Mouse (Mus musculus) G1E-ER4 (cell line): ENCODE results near the gene Psg16. TPM values are rescaled to one million over a fixed set of nuclear protein-coding genes. Genes with fewer than 3 reads are reported as not detected.
A peak's percentile ranks its signal among the peaks of the same experiment; 100 is the strongest.

Experiments used
- GATA1 ChIP-seq: IDR thresholded peaks from one replicate; pipeline ENCODE4 v1.8.0; 2012; ENCODE audit warnings: low read length, inconsistent platforms
- polyA plus RNA-seq: library from polyadenylated mRNA; stranded (reverse); fragments of >175 nt; gene quantifications from 2 replicates; pipeline ENCODE4 v1.2.3, GENCODE M21; 2012

The Psg16 gene
- polyA plus RNA-seq, 1 experiment = not detected

- TF ChIP-seq GATA1 = no peak
These were observed 11.5 kb upstream of the Psg16 start, which contains the start of gene Hif3a for GRCm38 (mm10) chr7:17062389-17062788. Hif3a (minus strand) TSS chr7:17062427.

- no peak for TF ChIP-seq GATA1
These were observed 11.0 kb upstream of the Psg16 start for GRCm38 (mm10) chr7:17062845-17063244.

DNA sequence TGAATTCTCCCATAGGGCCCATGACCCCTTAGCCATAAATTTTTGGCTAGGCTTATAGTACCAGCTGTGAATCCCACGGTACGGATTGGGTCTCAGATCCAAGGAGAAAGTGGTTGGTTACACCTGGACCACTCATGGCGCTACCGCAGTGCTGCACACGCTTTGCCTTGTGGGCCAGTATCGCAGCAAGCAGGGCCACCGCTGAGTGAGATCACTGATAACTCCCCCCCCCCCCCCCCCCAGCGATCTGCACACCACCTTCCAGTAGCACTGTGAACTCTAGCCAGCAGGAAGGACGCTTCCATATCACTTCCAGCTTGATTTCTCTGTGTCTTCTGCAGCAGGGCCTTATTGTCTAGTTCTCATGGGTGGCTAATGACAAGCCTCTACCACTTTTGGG, 8.2 kb upstream of the Psg16 start:
- TF ChIP-seq GATA1 = peak; percentile 23

DNA sequence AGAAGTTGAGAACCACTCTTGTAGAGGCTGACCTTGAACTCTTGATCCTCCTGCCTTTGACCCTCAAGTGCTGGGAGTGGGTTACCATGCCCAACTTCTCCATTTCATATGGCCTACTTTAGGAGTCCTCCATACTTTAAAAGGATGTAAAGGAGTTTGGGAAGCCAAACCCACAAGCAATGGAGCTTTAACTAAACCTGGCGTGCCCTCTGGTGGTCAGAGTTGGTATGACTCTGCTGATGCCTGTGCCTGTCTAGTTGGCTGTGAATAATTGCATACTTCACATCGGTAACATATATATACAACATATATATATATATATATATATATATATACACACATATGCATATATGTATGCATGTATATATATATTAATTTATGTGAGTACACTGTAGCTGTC, 7.4 kb upstream of the Psg16 start:
- no peak for TF ChIP-seq GATA1

DNA sequence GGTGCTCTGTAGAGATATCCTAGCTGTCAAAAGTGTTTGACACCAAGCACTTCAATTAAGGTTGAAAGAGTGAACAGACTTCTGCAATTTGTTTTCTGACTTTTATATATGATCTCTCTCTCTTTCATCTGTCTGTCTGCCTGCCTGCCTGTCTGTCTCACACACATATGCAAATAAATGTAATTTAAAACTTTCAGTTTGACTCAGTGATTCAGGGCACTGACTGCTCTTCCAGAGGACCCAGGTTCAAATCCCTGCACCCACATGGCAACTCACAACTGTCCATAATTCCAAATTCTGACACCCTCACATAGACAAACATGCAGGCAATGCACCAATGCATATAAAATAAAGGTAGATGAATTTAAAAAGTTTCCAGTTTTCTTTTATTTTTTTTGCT, 6.8 kb upstream of the Psg16 start:
- no peak for TF ChIP-seq GATA1

- no peak for TF ChIP-seq GATA1
These were observed 332 bp upstream of the Psg16 start for GRCm38 (mm10) chr7:17073513-17073903.

- no peak for TF ChIP-seq GATA1
These were observed 2.7 kb downstream of the Psg16 start for GRCm38 (mm10) chr7:17076542-17076941.

DNA sequence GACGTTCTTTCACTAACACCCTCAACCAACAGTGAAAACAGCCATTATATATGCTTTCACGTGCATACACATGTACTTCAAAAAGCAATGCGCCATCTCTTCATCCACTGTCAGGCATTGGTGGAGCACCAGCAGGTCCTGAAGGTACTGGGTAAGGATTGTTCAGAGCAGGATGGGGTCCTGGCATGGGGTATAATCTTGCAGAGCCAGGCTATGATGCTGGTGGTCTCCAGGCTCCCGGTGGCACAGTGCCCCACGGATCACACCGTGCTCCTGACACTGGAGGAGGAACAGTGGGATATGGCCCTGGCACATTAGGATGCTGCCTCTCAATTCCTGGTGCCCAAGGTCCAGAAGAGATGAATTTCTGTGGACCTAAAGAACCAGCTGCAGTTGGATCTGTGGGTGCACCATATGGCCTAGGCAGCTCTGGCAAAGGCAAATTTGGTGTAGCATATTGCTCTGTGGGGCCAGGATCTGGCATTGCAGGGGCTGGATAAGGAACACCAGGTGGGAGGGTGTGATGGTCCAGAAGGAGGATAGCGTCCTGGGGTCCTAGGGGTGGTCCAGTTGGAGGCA, 4.3 kb downstream of the Psg16 start:
- no peak for TF ChIP-seq GATA1

GRCm38 (mm10) chr7:17082766-17083165, 8.9 kb downstream of the Psg16 start:
- no peak for TF ChIP-seq GATA1

GRCm38 (mm10) chr7:17087731-17088130, 13.9 kb downstream of the Psg16 start:
- TF ChIP-seq GATA1 = no peak

- no peak for TF ChIP-seq GATA1
These were observed 16.3 kb downstream of the Psg16 start for GRCm38 (mm10) chr7:17090058-17090585.

- no peak for TF ChIP-seq GATA1
These were observed 17.4 kb downstream of the Psg16 start for GRCm38 (mm10) chr7:17091280-17091679.

DNA sequence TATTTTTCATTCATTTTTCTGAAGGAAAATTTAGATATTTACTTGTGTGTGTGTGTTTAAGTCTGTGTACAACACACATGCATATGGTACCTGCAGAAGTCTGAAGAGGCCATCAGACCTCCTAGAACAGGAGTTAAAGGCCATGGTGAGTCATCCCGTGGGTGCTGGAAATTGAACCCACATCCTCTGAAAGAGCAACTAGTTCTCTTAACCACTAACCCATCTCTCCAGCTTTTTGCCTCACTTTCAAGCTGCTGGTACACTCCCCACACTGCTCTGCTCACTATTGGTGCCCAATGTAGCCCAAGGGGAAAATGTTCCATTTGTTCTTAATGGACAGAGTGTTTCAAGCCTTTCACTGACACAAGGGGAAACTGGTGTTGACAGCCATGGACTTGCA, 61.5 kb downstream of the Psg16 start:
- TF ChIP-seq GATA1 = no peak

DNA sequence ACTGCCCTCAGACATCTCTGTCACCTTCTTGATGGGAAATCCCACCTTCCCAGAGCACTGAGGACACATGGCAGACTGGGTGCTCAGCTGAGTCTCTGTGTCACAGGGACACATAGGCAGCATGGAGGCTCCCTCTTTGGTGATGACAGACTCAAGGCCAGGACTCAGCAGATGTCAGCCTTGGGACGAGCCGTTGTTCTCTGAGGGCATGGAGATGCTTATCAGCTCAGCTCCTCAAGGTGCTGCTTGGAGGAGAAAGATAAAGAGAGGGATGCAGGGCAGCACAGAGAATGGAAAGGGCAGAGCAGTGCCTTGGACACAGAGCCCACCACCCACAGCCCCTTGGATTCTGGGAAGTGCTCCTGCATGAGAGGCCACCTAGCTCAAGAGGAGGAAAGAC, 76.1 kb downstream of the Psg16 start, which contains the start of gene Ceacam3:
Ceacam3 (plus strand) TSS at position 352 of the 400 bp plus-strand sequence.
- peak; percentile 26 for TF ChIP-seq GATA1

DNA sequence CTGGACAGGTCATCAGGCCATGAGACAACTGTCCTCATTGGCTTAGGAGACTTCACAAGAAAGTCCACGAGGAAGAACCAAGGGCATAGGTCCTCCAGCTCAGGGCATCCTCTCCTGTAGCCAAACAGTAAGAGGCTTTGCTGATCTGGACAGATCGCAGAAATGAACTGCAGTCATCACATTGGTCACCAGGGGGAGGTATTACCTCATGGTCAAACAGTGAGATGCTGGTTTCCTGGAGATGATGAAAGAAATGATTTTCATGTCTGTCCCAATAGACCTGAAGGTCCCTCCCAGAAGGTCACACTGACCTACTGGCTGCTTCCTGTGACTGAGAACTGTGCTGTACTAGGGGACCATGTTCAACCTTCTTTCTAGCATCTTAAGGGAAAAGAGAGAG, 81.8 kb downstream of the Psg16 start:
- TF ChIP-seq GATA1 = no peak

GRCm38 (mm10) chr7:17156885-17157677, 83.2 kb downstream of the Psg16 start:
- TF ChIP-seq GATA1 = no peak

- TF ChIP-seq GATA1 = no peak
These were observed 85.2 kb downstream of the Psg16 start for GRCm38 (mm10) chr7:17159011-17159410.
